Mouse (Mus musculus) embryonic facial prominence, embryonic 10.5 days (tissue): ENCODE measurements around the gene Fam69b. TPM values are rescaled to one million over a fixed set of nuclear protein-coding genes. Genes with fewer than 3 reads are reported as not detected.

ENCODE experiments used
- DNase-seq: peaks from one replicate; pipeline ENCODE4 v3.0.0-alpha.2; 2017; ENCODE audit warnings: low spot score
- H3K27ac ChIP-seq: fragments of 300-500 bp; sonication (generic); replicated peaks from 2 replicates; pipeline ENCODE4 v1.5.1; 2016; ENCODE audit warnings: mild to moderate bottlenecking
- H3K27me3 ChIP-seq: fragments of 300-500 bp; sonication (generic); replicated peaks from 2 replicates; pipeline ENCODE4 v1.6.1; 2016; ENCODE audit warnings: low read depth, mild to moderate bottlenecking; ENCODE audit not compliant: poor library complexity, severe bottlenecking
- H3K36me3 ChIP-seq: fragments of 300-500 bp; sonication (generic); replicated peaks from 2 replicates; pipeline ENCODE4 v1.6.1; 2016; ENCODE audit warnings: mild to moderate bottlenecking, moderate library complexity
- H3K4me1 ChIP-seq: fragments of 300-500 bp; sonication (generic); 2 replicates; pipeline ENCODE4 v1.6.1; 2016
- H3K4me3 ChIP-seq: fragments of 300-500 bp; sonication (generic); 2 replicates; pipeline ENCODE4 v1.5.1; 2016; ENCODE audit warnings: mild to moderate bottlenecking, moderate library complexity
- H3K9me3 ChIP-seq: fragments of 300-500 bp; sonication (generic); 2 replicates; pipeline ENCODE4 v1.6.1; 2016; ENCODE audit warnings: mild to moderate bottlenecking
- WGBS: fragments of 180-500 bp; shearing (Covaris S2); methylation state at CpG from one replicate; pipeline ENCODE4 v1.1.7; 2016; 5-methylcytosine and 5-hydroxymethylcytosine counted together
- polyA plus RNA-seq: library from polyadenylated mRNA; unstranded; fragments of >200 nt; fragmentation: Nextera tagmentation; extraction: Ambion mirVana; gene quantifications from 2 replicates; pipeline ENCODE4 v1.2.1, GENCODE M21; 2016

The Fam69b gene
- polyA plus RNA-seq, 1 experiment from 2014 or later, result 43.8 TPM

DNA sequence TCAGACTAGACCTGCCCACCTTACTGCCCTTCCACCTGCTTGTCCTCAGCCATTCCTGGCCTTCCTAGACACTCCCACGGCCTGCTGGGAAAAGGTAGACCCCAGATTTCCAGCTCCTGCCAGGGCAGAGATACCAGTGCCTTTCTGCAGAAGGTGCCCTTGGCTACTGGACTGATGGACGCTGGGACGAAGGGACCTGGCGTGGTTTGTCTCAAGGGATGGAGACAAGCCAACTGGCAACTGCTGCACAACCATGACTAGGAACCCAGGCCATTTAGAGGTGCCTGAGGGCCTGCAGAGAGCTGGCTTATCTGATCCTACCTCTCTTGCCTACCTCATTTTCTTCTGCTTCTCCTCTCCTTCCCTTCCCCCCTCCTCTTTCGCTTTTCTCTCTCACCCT, 13.4 kb upstream of the Fam69b start:
- no peak for DNase-seq
- H3K36me3 ChIP-seq, result no peaks in the 10 kb centered on the region
- H3K27ac ChIP-seq, result no peak overlapping the region
- H3K4me3 ChIP-seq, result no peak overlapping the region
- H3K4me1 ChIP-seq, result no peaks in the 10 kb centered on the region
- WGBS, result 74% methylated on average over 5 of the region's 5 CpGs
- H3K9me3 ChIP-seq, result no peaks in the 10 kb centered on the region
- H3K27me3 ChIP-seq, result no peaks in the 10 kb centered on the region

DNA sequence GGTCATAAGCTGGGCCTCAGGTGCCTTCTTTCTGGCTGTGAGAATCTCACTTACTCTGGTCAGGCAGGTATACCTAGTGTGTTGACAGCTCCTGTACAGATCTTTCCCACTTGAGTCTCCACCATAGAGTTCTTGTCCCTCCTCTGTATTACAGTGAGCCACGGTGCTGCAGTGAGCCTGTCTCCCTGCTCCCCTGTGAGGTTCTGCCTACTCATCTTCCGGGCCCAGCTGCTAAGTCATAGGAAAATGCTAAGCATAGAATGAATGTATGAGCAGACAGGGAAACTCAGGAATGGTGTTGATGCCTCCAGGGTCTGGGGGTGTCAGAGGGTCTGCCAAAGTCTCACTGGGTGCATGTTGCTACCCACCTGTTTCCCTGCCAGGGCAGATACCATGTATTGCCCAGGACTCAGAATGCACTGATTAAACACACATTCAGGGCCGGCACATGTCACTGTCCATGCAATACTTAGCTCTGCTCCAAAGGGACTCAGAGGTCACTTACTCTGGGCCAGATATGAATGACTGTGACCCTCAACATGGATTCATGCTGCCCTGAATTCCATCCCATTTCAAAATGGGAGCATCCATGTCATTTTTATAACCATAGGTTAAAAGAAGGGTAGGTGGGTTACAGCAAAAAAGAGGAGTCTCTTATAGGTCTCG, 12.7 kb upstream of the Fam69b start:
- H3K4me1 ChIP-seq, result no peaks in the 10 kb centered on the region
- H3K27ac ChIP-seq, result no peak overlapping the region
- H3K36me3 ChIP-seq, result no peaks in the 10 kb centered on the region
- WGBS, result 83% methylated on average over 4 of the region's 4 CpGs
- no peak for DNase-seq
- no peaks in the 10 kb centered on the region for H3K27me3 ChIP-seq
- H3K4me3 ChIP-seq, result no peak overlapping the region
- no peaks in the 10 kb centered on the region for H3K9me3 ChIP-seq

DNA sequence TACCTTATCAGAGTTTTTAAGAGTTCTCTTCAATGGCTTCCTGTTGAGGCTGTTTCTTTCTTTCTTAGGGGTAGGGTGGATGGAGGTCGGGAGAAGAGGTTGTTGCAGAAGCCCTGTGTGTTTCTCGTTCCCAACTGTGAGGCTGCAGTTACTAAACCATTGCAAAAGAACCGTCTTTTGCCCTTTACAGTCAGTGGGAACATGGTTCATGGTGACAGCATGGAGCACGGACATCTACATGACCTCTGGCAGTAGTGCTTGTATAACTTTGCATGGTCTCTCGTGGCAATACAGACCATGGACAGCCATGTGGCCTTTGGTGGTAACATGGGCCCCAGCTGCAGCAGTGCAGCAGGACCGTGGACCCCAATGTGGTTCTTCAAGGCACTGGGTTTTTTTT, 10.9 kb upstream of the Fam69b start:
- DNase-seq, result no peak
- no peak overlapping the region for H3K27ac ChIP-seq
- 83% methylated on average over 6 of the region's 6 CpGs for WGBS
- H3K36me3 ChIP-seq, result no peaks in the 10 kb centered on the region
- H3K4me1 ChIP-seq, result no peaks in the 10 kb centered on the region
- H3K27me3 ChIP-seq, result no peaks in the 10 kb centered on the region
- no peaks in the 10 kb centered on the region for H3K9me3 ChIP-seq
- no peak overlapping the region for H3K4me3 ChIP-seq

DNA sequence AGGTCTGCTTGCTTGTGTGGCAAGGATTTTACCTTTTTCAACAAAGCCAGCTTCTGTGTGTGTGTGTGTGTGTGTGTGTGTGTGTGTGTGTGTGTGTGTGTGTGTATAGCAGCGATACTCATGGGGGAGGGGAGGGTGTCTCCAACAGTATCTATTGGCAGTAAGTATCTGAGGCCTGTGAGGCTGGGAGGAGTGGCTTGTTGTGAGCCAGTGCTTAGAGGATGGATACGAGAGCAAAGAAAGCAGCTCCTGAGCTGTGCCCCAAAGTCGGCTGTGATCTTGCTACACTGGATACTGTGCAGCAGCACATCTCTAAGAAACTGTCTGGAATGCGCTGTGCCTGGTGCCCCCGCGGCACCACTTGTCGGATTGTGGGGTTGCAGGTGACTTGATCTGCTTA, 10.3 kb upstream of the Fam69b start:
- Histone ChIP-seq H3K27me3 (no peaks in the 10 kb centered on the region), H3K4me3 (no peak overlapping the region), H3K36me3 (no peaks in the 10 kb centered on the region), H3K9me3 (no peaks in the 10 kb centered on the region), H3K27ac (no peak overlapping the region), H3K4me1 (0 out of 2 replicates have a peak, but pooled peaks cover 2% of the 10 kb centered on the region)
- WGBS, result 63% methylated on average over 7 of the region's 7 CpGs
- no peak for DNase-seq

DNA sequence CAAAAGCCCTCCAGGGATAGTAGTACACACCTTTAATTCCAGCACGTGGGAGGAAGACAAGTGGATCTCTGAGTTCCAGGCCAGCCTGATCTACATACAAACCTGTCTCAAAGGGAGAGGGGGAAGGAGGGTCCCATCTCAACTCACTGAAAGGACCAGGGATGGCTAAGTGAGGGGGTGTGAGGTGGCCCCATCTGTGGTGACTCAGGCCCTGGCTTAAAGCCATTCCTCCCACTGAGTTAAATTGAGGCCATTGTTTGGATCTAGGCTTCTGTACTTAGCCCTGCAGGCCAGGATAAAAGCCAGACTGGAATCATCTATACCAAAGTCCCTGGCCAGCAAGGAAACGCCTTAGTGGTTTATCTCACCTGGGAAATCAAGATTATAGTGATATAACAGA, 7.0 kb upstream of the Fam69b start:
- no peak for DNase-seq
- no peak overlapping the region for H3K27ac ChIP-seq
- peaks cover 4% of the 10 kb centered on the region; the same call in 1 of the 2 replicates for H3K27me3 ChIP-seq
- H3K4me3 ChIP-seq, result no peak overlapping the region
- 55% methylated on average over 2 of the region's 2 CpGs for WGBS
- H3K36me3 ChIP-seq, result no peaks in the 10 kb centered on the region
- 0 out of 2 replicates have a peak, but pooled peaks cover 3% of the 10 kb centered on the region for H3K4me1 ChIP-seq
- H3K9me3 ChIP-seq, result no peaks in the 10 kb centered on the region

DNA sequence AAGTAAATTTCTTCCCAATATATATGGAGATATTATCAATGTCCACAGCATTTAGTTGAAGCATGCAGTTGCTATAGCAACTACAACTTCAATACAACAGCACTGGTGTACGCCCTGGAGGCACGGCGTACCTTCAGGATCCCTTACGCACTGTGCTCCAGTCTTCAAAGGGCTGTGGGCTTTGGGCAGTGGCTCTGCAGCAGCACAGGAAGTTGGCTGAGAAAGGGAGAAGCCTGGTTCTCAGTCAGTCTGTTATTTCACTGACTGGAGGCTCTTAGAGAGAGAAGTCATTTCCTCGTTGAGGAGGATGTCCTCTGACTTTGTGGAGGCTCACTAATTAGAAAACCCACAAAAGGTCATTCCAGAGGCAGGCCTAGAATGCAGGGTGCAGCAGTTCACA, 5.3 kb upstream of the Fam69b start:
- 59% methylated on average over 5 of the region's 5 CpGs for WGBS
- no peaks in the 10 kb centered on the region for H3K9me3 ChIP-seq
- H3K27ac ChIP-seq, result no peak overlapping the region
- H3K4me3 ChIP-seq, result no peak overlapping the region
- peaks cover 15% of the 10 kb centered on the region; the same call in 1 of the 2 replicates for H3K27me3 ChIP-seq
- DNase-seq, result no peak
- H3K36me3 ChIP-seq, result no peaks in the 10 kb centered on the region
- H3K4me1 ChIP-seq, result peaks cover 10% of the 10 kb centered on the region; the same call in 1 of the 2 replicates

DNA sequence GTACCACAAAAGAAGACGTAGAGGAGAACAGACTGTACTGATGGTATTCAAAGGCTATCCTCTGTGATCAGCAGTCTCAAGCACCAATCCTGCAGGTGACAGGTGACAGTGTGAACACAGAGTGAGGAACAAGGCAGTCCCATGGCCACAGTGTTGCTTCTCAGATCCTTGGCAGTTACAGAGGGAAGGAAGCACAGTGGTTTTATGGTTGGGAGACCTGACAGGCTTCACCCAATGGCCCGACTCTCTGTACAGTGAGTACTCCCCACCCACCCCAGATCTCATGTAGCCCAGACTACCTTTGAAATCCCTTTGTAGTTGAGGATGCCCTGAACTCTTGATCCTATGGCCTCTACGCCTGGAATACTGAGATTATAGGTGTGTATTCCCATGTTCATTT, 2.8 kb upstream of the Fam69b start:
- 85% methylated on average over 3 of the region's 3 CpGs for WGBS
- Histone ChIP-seq H3K4me3 (no peak overlapping the region), H3K4me1 (peaks cover 34% of the 10 kb centered on the region), H3K27ac (no peak overlapping the region), H3K27me3 (peaks cover 15% of the 10 kb centered on the region; the same call in 1 of the 2 replicates), H3K9me3 (no peaks in the 10 kb centered on the region), H3K36me3 (no peaks in the 10 kb centered on the region)
- no peak for DNase-seq

DNA sequence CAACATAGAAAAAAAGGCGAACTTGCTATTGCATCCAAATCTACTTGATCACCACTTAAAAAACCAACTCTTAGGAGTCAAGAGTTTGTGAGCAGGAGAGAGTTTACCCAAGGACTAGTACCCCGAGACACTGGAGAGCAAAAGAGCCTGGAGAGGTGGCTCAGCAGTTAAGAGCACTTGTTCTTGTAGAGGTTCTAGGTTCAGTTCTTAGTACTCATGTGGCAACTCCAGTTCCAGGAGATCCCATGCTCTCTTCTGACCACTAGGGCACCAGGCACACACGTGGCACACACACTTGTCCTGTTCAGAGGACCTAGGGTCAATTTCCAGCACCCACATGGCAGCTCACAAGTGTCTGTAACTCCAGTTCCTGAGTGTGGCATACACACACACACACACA, 2.2 kb upstream of the Fam69b start:
- 79% methylated on average over 3 of the region's 3 CpGs for WGBS
- peaks cover 5% of the 10 kb centered on the region for H3K36me3 ChIP-seq
- DNase-seq, result no peak
- H3K9me3 ChIP-seq, result no peaks in the 10 kb centered on the region
- H3K27ac ChIP-seq, result no peak overlapping the region
- H3K27me3 ChIP-seq, result peaks cover 15% of the 10 kb centered on the region; the same call in 1 of the 2 replicates
- H3K4me3 ChIP-seq, result no peak overlapping the region
- H3K4me1 ChIP-seq, result peaks cover 39% of the 10 kb centered on the region

DNA sequence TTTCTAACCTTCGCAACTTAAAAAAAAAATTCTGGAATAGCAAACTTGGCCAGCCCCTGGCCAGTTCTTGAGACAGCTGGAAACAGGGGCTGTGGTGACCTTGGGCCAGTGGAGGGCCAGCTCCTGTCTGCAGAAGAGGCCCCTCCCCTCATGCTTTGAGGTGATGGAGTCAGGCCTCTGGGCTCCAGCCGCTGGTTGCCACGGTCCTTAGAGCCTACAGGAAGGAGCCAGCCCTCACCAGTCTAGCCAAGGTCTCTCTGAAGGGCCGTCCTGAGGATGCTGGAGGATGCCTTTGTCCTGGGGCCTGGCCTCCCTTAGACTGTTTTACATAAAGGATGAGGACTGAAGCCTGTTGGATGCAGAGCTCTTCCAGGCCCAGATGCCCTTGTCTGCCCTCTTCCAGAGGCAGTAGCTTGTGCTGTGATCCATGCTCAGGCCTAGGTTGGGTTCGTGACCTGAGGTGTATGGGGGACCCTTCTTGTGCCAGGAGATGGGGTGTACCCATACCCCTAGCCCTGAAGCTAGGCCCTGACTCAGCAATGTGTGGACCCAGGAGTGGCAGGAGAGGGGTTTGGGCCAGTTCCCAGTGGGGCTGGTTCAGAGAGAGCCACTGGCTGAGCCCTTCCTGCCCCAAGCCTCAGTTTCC, 658 bp downstream of the Fam69b start:
- WGBS, result 20% methylated on average over 5 of the region's 5 CpGs
- H3K4me3 ChIP-seq, result peak overlapping the region; percentile 86
- peaks cover 15% of the 10 kb centered on the region; the same call in 1 of the 2 replicates for H3K27me3 ChIP-seq
- peaks cover 51% of the 10 kb centered on the region for H3K4me1 ChIP-seq
- no peaks in the 10 kb centered on the region for H3K9me3 ChIP-seq
- peak; percentile 60 for DNase-seq
- H3K27ac ChIP-seq, result peak overlapping the region; percentile 95
- H3K36me3 ChIP-seq, result peaks cover 30% of the 10 kb centered on the region

DNA sequence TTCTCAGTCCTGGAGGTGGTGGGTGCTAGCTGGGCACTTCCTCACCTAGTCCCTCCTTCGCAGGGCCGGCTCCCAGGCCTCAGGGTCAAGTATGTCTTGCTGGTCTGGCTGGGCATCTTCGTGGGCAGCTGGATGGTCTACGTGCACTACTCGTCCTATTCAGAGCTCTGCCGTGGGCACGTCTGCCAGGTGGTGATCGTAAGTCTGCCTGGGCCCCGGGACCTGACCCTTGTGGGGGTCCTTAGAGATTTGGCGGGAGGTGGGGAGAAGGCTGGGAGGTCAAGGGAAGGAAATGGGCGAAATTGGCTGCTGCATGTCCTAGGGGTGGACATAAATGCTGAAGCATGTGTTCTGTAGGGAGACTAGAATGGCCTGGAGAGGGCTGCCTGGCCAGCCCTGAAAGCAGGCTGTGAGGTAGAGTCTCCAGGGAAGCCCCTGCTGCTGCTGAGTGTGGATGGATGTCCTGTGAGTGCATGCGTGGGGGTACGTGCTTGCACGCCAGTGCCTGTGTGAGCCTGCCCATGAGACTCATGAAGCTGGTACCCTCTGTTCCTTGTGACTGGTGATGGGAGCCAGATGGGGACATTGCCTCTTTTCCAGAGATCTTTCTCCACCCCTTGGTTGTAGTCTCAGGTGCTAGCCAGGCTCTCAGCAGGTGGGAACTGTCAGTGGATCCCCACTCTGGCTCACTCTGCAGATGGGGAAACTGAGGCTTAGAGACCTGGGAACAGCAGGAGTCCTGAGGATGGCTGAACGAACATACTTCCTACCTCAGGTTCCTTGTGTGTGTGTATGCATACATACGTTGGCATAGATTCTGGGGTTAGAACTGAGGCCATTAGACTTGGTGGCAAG, 4.5 kb downstream of the Fam69b start:
- no peak overlapping the region for H3K27ac ChIP-seq
- H3K27me3 ChIP-seq, result no peaks in the 10 kb centered on the region
- peaks cover 68% of the 10 kb centered on the region for H3K36me3 ChIP-seq
- no peak for DNase-seq
- no peak overlapping the region for H3K4me3 ChIP-seq
- peaks cover 62% of the 10 kb centered on the region for H3K4me1 ChIP-seq
- no peaks in the 10 kb centered on the region for H3K9me3 ChIP-seq
- 88% methylated on average over 16 of the region's 16 CpGs for WGBS

DNA sequence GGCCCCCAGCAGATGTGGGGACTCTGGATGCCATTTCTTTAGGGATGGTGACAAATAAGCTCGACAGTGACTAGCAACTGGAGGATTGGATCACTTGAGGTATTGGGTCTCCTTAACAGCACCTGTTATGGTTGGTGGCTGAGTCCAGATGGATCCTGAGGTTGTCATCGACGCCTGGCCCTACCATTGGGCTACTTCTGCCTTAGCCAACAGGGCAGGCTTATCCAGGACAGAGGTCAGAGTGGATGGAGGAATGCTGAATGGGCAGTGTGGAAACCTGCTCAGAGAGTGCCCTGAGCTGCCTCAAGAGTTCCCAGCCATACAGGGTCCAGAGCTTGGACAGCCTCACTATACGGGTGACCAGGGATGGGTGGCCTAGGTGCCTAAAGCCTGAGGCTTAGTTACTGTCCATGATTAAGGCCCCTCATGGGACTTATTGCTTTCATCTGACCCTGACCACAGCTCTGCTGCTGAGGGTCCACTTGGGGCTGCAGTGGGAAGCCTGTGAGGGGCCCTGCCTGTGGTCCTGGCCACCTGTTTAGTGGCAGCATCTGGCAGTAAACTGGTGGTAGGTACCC, 5.8 kb downstream of the Fam69b start:
- peaks cover 81% of the 10 kb centered on the region for H3K36me3 ChIP-seq
- H3K9me3 ChIP-seq, result no peaks in the 10 kb centered on the region
- no peak overlapping the region for H3K27ac ChIP-seq
- no peak overlapping the region for H3K4me3 ChIP-seq
- H3K4me1 ChIP-seq, result peaks cover 62% of the 10 kb centered on the region
- no peaks in the 10 kb centered on the region for H3K27me3 ChIP-seq
- WGBS, result 74% methylated on average over 4 of the region's 4 CpGs
- no peak for DNase-seq
